Mouse (Mus musculus): ENCODE data around the gene Edem3.

GRCm38 (mm10) chr1:151820457-151820856, 65.3 kb downstream of the Edem3 start:
- TF ChIP-seq CTCF (IDR thresholded peaks at IDR 0.05; ENCODE audit: extremely low read depth, insufficient read depth, low read length) (peak; percentile 82), POLR2A (IDR thresholded peaks at IDR 0.05; ENCODE audit: extremely low read depth, insufficient read depth, low read length) (no peak)

Data from cortical plate, adult 2 months (tissue).